Comparison of ENCODE assay signal across 30 mouse cellular contexts in genomic region chr5:119199906-119200305, GRCm38 (mm10).
A peak's percentile ranks its signal among the peaks of the same experiment; 100 is the strongest.
DNase-seq lines count a peak whose midpoint lies in the region; ATAC-seq and TF ChIP-seq lines count a peak whose summit lies in the region.
"Had no signal": no experiment of that assay in that cellular context is flagged by ENCODE, and none has a peak within 500 bp of the region (broad histone marks: within the 10 kb centered on the region; RNA-seq: fewer than 3 reads in every experiment).

No protein-coding gene starts in this region.

- H3K27me3 ChIP-seq in liver, postnatal 0 days (ENCODE audit: insufficient read depth, low read length): no peaks in the 10 kb centered on the region
- H3K27me3 ChIP-seq in liver, embryonic 11.5 days (replicated peaks; ENCODE audit: control insufficient read depth, insufficient read depth, low read length): no peaks in the 10 kb centered on the region
- no peaks in the 10 kb centered on the region for H3K27me3 ChIP-seq in G1E (ENCODE audit: insufficient read depth, low read length)
- H3K27me3 ChIP-seq: embryonic facial prominence, embryonic 15.5 days; forebrain, embryonic 12.5 days; hindbrain, embryonic 13.5 days; liver, embryonic 15.5 days; lung, embryonic 15.5 days; megakaryocyte, embryonic 14.5 days; midbrain, embryonic 12.5 days; neural tube, embryonic 12.5 days had no signal

- H3K4me3 ChIP-seq in liver, postnatal 0 days (ENCODE audit: low read depth, low read length): no peak overlapping the region
- no peak overlapping the region for H3K4me3 ChIP-seq in liver, embryonic 11.5 days (ENCODE audit: low read depth, low read length)
- peak overlapping the region; percentile 16; the same call in 1 of the 2 replicates for H3K4me3 ChIP-seq in G1E (ENCODE audit: low read depth, low read length)
- H3K4me3 ChIP-seq: embryonic facial prominence, embryonic 15.5 days; forebrain, embryonic 12.5 days; heart, embryonic 12.5 days; hindbrain, embryonic 13.5 days; liver, embryonic 15.5 days; lung, embryonic 15.5 days; megakaryocyte, embryonic 14.5 days; midbrain, embryonic 12.5 days; myocyte; neural tube, embryonic 12.5 days had no signal

- no peaks in the 10 kb centered on the region for H3K9me3 ChIP-seq in liver, postnatal 0 days (ENCODE audit: low read length)
- no peaks in the 10 kb centered on the region for H3K9me3 ChIP-seq in liver, embryonic 11.5 days (ENCODE audit: control insufficient read depth, low read length)
- H3K9me3 ChIP-seq in G1E (replicated peaks): peaks cover 87% of the 10 kb centered on the region
- H3K9me3 ChIP-seq: embryonic facial prominence, embryonic 15.5 days; forebrain, embryonic 12.5 days; heart, embryonic 12.5 days; hindbrain, embryonic 13.5 days; liver, embryonic 15.5 days; lung, embryonic 15.5 days; midbrain, embryonic 12.5 days; neural tube, embryonic 12.5 days had no signal

- ATAC-seq in liver, postnatal 0 days: peak; percentile 41; the same call in 1 of the 2 replicates
- ATAC-seq in liver, embryonic 11.5 days (replicated peaks; ENCODE audit: low FRiP score): no peak
- no peak for ATAC-seq in G1E (ENCODE audit: extremely low read depth, insufficient number of reproducible peaks, low FRiP score, poor library complexity, severe bottlenecking)
- ATAC-seq: intestine, embryonic 16.5 days had no signal

- TF ChIP-seq CTCF in liver, postnatal 0 days (IDR thresholded peaks at IDR 0.05; ENCODE audit: low read depth): no peak
- no peak for TF ChIP-seq CTCF in G1E (IDR thresholded peaks at IDR 0.05; ENCODE audit: low read depth, low read length)

- TF ChIP-seq EP300 in liver, postnatal 0 days (IDR thresholded peaks at IDR 0.05; ENCODE audit: low read depth): no peak

- H3K4me1 ChIP-seq in liver, postnatal 0 days (ENCODE audit: insufficient read depth): no peaks in the 10 kb centered on the region
- peaks cover 3% of the 10 kb centered on the region for H3K4me1 ChIP-seq in liver, embryonic 11.5 days (replicated peaks; ENCODE audit: control insufficient read depth, insufficient read depth, low read length)
- H3K4me1 ChIP-seq in G1E (ENCODE audit: insufficient read depth, low read depth, low read length): no peaks in the 10 kb centered on the region
- H3K4me1 ChIP-seq: forebrain, embryonic 12.5 days; hindbrain, embryonic 13.5 days; liver, embryonic 15.5 days; megakaryocyte, embryonic 14.5 days; midbrain, embryonic 12.5 days; neural tube, embryonic 12.5 days had no signal

- H3K27ac ChIP-seq in liver, postnatal 0 days (ENCODE audit: low read depth): no peak overlapping the region
- no peak overlapping the region for H3K27ac ChIP-seq in liver, embryonic 11.5 days (ENCODE audit: low read depth, low read length)
- H3K27ac ChIP-seq: embryonic facial prominence, embryonic 15.5 days; forebrain, embryonic 12.5 days; hindbrain, embryonic 13.5 days; liver, embryonic 15.5 days; lung, embryonic 15.5 days; midbrain, embryonic 12.5 days; neural tube, embryonic 12.5 days had no signal

- H3K4me2 ChIP-seq in liver, postnatal 0 days (ENCODE audit: low read depth, low read length): no peak overlapping the region
- H3K4me2 ChIP-seq in liver, embryonic 11.5 days: no peak overlapping the region
- H3K4me2 ChIP-seq: embryonic facial prominence, embryonic 15.5 days; forebrain, embryonic 12.5 days; heart, embryonic 12.5 days; hindbrain, embryonic 13.5 days; liver, embryonic 15.5 days; lung, embryonic 15.5 days; midbrain, embryonic 12.5 days; neural tube, embryonic 12.5 days had no signal

- H3K36me3 ChIP-seq in liver, postnatal 0 days (replicated peaks; ENCODE audit: insufficient read depth, low read length): no peaks in the 10 kb centered on the region
- H3K36me3 ChIP-seq in liver, embryonic 11.5 days (ENCODE audit: control insufficient read depth, insufficient read depth, low read length): no peaks in the 10 kb centered on the region
- H3K36me3 ChIP-seq in G1E (replicated peaks): no peaks in the 10 kb centered on the region
- H3K36me3 ChIP-seq: embryonic facial prominence, embryonic 15.5 days; forebrain, embryonic 12.5 days; heart, embryonic 12.5 days; hindbrain, embryonic 13.5 days; liver, embryonic 15.5 days; lung, embryonic 15.5 days; midbrain, embryonic 12.5 days; neural tube, embryonic 12.5 days had no signal

- no peak overlapping the region for H3K9ac ChIP-seq in liver, postnatal 0 days (replicated peaks)
- no peak overlapping the region for H3K9ac ChIP-seq in liver, embryonic 11.5 days (ENCODE audit: low read depth, low read length)
- H3K9ac ChIP-seq: embryonic facial prominence, embryonic 15.5 days; forebrain, embryonic 12.5 days; heart, embryonic 12.5 days; hindbrain, embryonic 13.5 days; liver, embryonic 15.5 days; lung, embryonic 15.5 days; midbrain, embryonic 12.5 days; neural tube, embryonic 12.5 days had no signal

- 22% methylated on average over 9 of the region's 9 CpGs for WGBS in liver, postnatal 0 days (ENCODE audit: insufficient replicate concordance)
- WGBS in liver, embryonic 11.5 days: 29% methylated on average over 9 of the region's 9 CpGs

- peak; percentile 22 for DNase-seq in liver, postnatal 0 days
- no peak for DNase-seq in liver, embryonic 11.5 days (ENCODE audit: low spot score)
- DNase-seq in ES-CJ7 (ENCODE audit: low read depth, low spot score) (peak; percentile 25), G1E (ENCODE audit: low spot score) (no peak)
- DNase-seq in retina, embryonic 14.5 days (ENCODE audit: low spot score): peak; percentile 27
- no peak for DNase-seq in spleen, postnatal 14 days (ENCODE audit: low spot score in 2 of 2)
- DNase-seq: adrenal gland, postnatal 25 days; B cell, adult 2 months; cerebellum, adult 18-20 months; cerebellum, postnatal 10 days; gastrocnemius, postnatal 14 days; heart, adult 18-20 months; heart, postnatal 4 days; kidney, adult 8-10 months; kidney, postnatal 14 days; layer of hippocampus, adult 9-11 months; liver; lung, postnatal 4 days; thymus, adult 2 months had no signal

Comparison
In these comparisons a context has a peak if more than half of its experiments do, and no peak if none do; other contexts are left out.
1. DNase-seq: peak in liver, postnatal 0 days (single experiment), ES-CJ7 (single experiment) and retina, embryonic 14.5 days (single experiment); none in liver, embryonic 11.5 days (single experiment), G1E (single experiment) and spleen, postnatal 14 days (0 of 2).